Mouse (Mus musculus): ENCODE measurements around the gene Abcb8. TPM values are rescaled to one million over a fixed set of nuclear protein-coding genes. Genes with fewer than 3 reads are reported as not detected.
"Not testable (repeated sequence)": the region's sequence is repeated elsewhere in the genome, so short reads cannot be mapped to it uniquely, and the experiment has no call there.

The Abcb8 gene
- polyA plus RNA-seq, 1 experiment from 2014 or later, result 58.1 TPM

DNA sequence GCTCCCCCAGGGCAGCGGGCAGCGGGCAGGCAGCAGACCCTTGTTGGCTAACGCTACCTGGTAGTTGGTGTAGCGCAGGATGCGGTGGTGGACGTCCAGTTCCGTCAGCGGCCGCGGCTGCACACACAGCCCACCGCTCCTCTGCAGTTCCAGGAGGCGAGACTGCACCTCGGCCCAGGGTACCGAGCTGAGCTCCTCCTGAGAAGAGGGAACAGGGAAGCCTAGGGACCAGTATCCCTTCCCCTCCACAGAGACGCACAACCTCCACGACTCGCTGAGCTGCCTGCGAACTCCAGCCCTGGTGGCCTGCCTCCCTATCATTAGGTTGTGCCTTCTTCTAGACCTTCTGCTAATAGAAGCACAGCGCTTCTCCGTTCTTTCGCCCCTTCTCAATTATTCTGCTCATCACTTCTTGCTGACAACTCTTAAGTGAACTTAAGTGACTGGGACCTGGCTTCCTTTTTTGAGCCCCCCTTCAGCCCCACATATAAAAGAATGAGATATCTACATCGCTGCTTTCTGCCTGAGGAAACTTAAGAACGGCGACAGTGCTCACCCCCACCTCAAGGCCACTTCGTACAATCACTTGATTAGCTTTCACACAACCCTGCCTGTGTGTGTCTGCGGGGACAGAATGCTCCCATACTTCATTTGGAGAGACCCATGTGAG, 5.1 kb upstream of the Abcb8 start:
- 24% methylated on average over 26 of the region's 26 CpGs for WGBS
- no peaks in the 10 kb centered on the region for H3K9me3 ChIP-seq (ENCODE audit: control insufficient read depth, low read length)
- peak overlapping the region; percentile 52 for H3K4me3 ChIP-seq (replicated peaks; ENCODE audit: low read length)
- no peak for ATAC-seq
- H3K36me3 ChIP-seq (ENCODE audit: control insufficient read depth, insufficient read depth), result no peaks in the 10 kb centered on the region
- H3K4me1 ChIP-seq (replicated peaks; ENCODE audit: control insufficient read depth, insufficient read depth, low read length), result peaks cover 25% of the 10 kb centered on the region
- H3K27me3 ChIP-seq (replicated peaks; ENCODE audit: control insufficient read depth, insufficient read depth, low read length), result peaks cover 36% of the 10 kb centered on the region
- peak overlapping the region; percentile 95 for H3K4me2 ChIP-seq (ENCODE audit: low read length)
- H3K9ac ChIP-seq (replicated peaks; ENCODE audit: low read depth, low read length), result peak overlapping the region; percentile 66
- no peak overlapping the region for H3K27ac ChIP-seq (ENCODE audit: low read length)

DNA sequence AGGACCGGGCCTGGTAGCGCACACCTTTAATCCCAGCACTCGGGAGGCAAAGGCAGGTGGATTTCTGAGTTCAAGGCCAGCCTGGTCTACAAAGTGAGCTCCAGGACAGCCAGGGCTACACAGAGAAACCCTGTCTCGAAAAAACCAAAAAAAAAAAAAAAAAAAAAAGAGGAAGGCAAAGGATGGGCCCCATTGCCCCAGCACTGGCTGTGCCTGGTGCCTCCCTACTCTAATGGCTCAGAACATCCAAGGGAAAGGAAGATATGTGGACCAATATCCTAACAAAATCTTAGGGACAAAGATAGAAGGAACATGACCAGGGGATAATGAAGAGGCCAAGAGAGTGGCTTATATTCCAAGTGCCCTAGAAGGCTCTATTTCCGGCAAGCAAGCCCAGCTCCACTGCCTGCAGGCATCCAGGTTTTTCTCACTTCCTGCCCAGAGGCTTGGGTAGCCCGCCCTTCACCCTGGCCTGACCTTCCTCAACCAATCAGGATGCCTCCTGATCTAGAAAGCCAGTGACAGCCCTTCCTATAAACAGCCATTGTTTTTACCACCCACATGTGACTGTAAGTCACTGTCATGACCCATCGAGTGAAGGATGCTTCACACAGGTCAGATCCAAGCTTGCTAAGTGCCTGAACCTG, 4.3 kb upstream of the Abcb8 start:
- no peak for ATAC-seq
- no peaks in the 10 kb centered on the region for H3K36me3 ChIP-seq (ENCODE audit: control insufficient read depth, insufficient read depth)
- no peak overlapping the region for H3K9ac ChIP-seq (replicated peaks; ENCODE audit: low read depth, low read length)
- H3K27ac ChIP-seq (ENCODE audit: low read length), result no peak overlapping the region
- no peak overlapping the region for H3K4me2 ChIP-seq (ENCODE audit: low read length)
- no peak overlapping the region for H3K4me3 ChIP-seq (replicated peaks; ENCODE audit: low read length)
- H3K27me3 ChIP-seq (replicated peaks; ENCODE audit: control insufficient read depth, insufficient read depth, low read length), result peaks cover 36% of the 10 kb centered on the region
- H3K9me3 ChIP-seq (ENCODE audit: control insufficient read depth, low read length), result no peaks in the 10 kb centered on the region
- 61% methylated on average over 6 of the region's 7 CpGs for WGBS
- H3K4me1 ChIP-seq (replicated peaks; ENCODE audit: control insufficient read depth, insufficient read depth, low read length), result peaks cover 21% of the 10 kb centered on the region

DNA sequence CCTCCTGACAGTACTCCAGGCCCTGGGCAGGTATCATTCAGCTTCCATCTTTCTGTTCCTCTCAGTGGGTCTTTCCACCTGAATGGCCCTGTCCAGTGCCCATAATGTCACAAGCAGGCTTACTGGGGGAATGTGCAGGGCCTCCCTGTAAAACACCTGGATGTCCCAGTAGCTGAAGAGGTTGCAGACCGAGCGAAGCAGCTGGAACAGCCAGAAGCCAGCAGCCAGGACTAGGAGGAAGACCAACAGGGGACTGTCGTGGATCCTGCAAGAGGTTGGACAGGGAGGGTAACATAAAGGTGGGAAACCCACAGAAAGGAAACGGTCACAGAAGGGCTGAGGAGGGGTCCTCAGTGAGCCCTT, 3.8 kb upstream of the Abcb8 start:
- Histone ChIP-seq H3K27ac (ENCODE audit: low read length) (no peak overlapping the region), H3K4me3 (replicated peaks; ENCODE audit: low read length) (no peak overlapping the region), H3K9ac (replicated peaks; ENCODE audit: low read depth, low read length) (no peak overlapping the region), H3K9me3 (ENCODE audit: control insufficient read depth, low read length) (no peaks in the 10 kb centered on the region), H3K27me3 (replicated peaks; ENCODE audit: control insufficient read depth, insufficient read depth, low read length) (peaks cover 35% of the 10 kb centered on the region), H3K4me1 (replicated peaks; ENCODE audit: control insufficient read depth, insufficient read depth, low read length) (peaks cover 16% of the 10 kb centered on the region), H3K36me3 (ENCODE audit: control insufficient read depth, insufficient read depth) (no peaks in the 10 kb centered on the region), H3K4me2 (ENCODE audit: low read length) (no peak overlapping the region)
- no peak for ATAC-seq
- WGBS, result 85% methylated on average over 4 of the region's 4 CpGs

DNA sequence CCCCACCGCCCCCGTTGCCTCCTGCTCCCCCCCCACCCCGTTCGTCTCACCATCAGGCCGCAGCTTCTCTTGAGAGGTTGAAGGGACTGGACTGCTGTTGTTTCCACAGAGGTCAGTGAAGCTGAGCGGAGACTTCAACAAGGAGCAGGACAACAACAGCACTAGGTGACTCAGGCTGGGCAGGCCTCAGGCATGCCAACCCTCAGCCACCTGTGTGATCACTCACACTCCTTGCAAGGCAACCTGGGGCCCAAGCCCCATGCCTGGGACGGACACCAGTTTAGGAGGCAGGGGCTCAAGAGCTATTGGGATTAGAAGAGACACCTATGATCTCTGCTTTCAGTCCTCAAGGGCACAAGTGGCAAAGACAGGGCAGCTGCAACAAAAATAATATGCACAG, 1.6 kb upstream of the Abcb8 start, which contains the start of gene Atg9b:
TSS of gene Atg9b (minus strand) at position 280 of the 400 bp plus-strand sequence.
- Histone ChIP-seq H3K36me3 (ENCODE audit: control insufficient read depth, insufficient read depth) (no peaks in the 10 kb centered on the region), H3K27ac (ENCODE audit: low read length) (no peak within 1 kb of the TSS), H3K4me2 (ENCODE audit: low read length) (no peak within 1 kb of the TSS), H3K27me3 (replicated peaks; ENCODE audit: control insufficient read depth, insufficient read depth, low read length) (peaks cover 22% of the 10 kb centered on the region), H3K4me3 (replicated peaks; ENCODE audit: low read length) (no peak within 1 kb of the TSS), H3K9ac (replicated peaks; ENCODE audit: low read depth, low read length) (no peak within 1 kb of the TSS), H3K9me3 (ENCODE audit: control insufficient read depth, low read length) (no peaks in the 10 kb centered on the region), H3K4me1 (replicated peaks; ENCODE audit: control insufficient read depth, insufficient read depth, low read length) (peaks cover 22% of the 10 kb centered on the region)
- 81% methylated on average over 7 of the region's 7 CpGs for WGBS
- no peak for ATAC-seq

DNA sequence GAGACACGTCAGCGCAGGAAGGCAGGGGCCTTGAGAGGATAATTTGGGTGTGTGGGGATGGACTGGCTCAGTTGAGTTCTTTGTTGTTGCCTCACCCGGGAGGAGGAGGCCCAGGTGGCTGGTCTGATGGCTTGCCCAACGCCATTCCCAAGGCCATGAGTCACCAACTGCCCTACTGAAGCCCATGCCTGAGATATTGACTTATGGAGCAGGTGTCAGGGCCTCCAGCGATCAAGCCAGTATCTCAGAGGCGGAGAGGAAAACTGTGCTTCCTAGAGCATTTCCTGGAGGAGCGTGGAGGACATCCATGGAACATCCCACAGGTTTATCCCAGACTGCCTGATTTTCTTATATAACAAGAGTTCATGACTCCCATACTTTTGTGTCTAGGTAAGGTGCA, 739 bp upstream of the Abcb8 start:
- WGBS, result 83% methylated on average over 7 of the region's 7 CpGs
- no peak for ATAC-seq
- peaks cover 14% of the 10 kb centered on the region for H3K4me1 ChIP-seq (replicated peaks; ENCODE audit: control insufficient read depth, insufficient read depth, low read length)

DNA sequence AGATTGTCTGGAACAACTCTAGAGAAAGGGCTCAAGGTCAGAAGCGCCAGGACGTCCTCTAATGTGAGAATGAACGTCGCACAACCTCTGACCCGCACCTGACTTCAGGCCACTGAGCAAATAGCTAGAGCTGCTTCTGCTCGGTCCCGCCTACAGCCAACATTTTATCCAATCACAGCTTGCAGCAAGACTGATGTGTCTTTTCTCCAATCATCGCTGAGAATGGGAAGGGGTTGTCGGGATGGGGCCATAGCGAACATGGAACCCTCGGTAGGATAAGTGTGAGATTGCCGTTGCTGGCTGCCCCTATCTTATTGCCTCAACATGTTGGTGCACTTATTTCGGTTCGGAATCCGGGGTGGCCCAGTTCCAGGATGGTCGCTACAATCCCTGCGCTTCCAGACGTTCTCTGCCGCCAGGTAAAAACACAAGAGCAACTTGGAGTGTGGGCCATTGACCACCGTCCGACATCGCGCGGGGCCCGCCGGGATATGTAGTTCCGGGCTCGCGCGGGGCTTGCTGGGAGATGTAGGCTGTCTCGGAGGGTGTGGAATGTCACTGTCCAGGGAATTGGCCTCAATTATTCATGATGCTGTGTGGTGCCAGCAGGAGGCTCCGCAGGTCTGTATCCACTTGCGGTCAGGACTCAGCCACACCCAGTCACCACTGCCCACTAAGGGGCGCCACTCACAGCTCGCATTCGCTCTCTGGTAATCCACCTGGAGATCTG, 867 bp downstream of the Abcb8 start:
- WGBS, result 1% methylated on average over 36 of the region's 36 CpGs

More for the DNA sequence above, 739 bp upstream of the Abcb8 start:
- Histone ChIP-seq H3K9me3 (ENCODE audit: control insufficient read depth, low read length) (no peaks in the 10 kb centered on the region), H3K27ac (ENCODE audit: low read length) (no peak overlapping the region), H3K4me2 (ENCODE audit: low read length) (no peak overlapping the region), H3K4me3 (replicated peaks; ENCODE audit: low read length) (no peak overlapping the region), H3K36me3 (ENCODE audit: control insufficient read depth, insufficient read depth) (no peaks in the 10 kb centered on the region), H3K27me3 (replicated peaks; ENCODE audit: control insufficient read depth, insufficient read depth, low read length) (peaks cover 16% of the 10 kb centered on the region), H3K9ac (replicated peaks; ENCODE audit: low read depth, low read length) (no peak overlapping the region)

DNA sequence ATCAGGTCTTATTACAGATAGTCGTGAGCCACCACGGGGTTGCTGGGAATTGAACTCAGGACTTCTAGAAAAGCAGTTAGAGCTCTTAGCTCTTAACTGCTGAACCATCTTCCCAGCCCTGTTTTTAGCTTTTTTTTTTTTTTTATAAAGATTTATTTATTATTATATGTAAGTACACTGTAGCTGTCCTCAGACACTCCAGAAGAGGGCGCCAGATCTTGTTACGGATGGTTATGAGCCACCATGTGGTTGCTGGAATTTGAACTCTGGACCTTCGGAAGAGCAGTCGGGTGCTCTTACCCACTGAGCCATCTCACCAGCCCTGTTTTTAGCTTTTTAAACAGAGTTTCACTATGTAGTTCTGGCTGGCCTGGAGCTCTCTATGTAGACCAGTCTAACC, 2.8 kb downstream of the Abcb8 start:
- not testable (repeated sequence) for H3K27me3 ChIP-seq (replicated peaks; ENCODE audit: control insufficient read depth, insufficient read depth, low read length); H3K36me3 ChIP-seq (ENCODE audit: control insufficient read depth, insufficient read depth); H3K4me2 ChIP-seq (ENCODE audit: low read length); H3K4me1 ChIP-seq (replicated peaks; ENCODE audit: control insufficient read depth, insufficient read depth, low read length); ATAC-seq; H3K4me3 ChIP-seq (replicated peaks; ENCODE audit: low read length); H3K9ac ChIP-seq (replicated peaks; ENCODE audit: low read depth, low read length); H3K27ac ChIP-seq (ENCODE audit: low read length); H3K9me3 ChIP-seq (ENCODE audit: control insufficient read depth, low read length)
- WGBS, result 89% methylated on average over 6 of the region's 6 CpGs

More for the DNA sequence above, 867 bp downstream of the Abcb8 start:
- Histone ChIP-seq H3K4me3 (replicated peaks; ENCODE audit: low read length) (peak overlapping the region; percentile 76), H3K9me3 (ENCODE audit: control insufficient read depth, low read length) (no peaks in the 10 kb centered on the region), H3K4me1 (replicated peaks; ENCODE audit: control insufficient read depth, insufficient read depth, low read length) (peaks cover 7% of the 10 kb centered on the region), H3K4me2 (ENCODE audit: low read length) (peak overlapping the region; percentile 64), H3K36me3 (ENCODE audit: control insufficient read depth, insufficient read depth) (no peaks in the 10 kb centered on the region), H3K27me3 (replicated peaks; ENCODE audit: control insufficient read depth, insufficient read depth, low read length) (peaks cover 3% of the 10 kb centered on the region; the same call in 1 of the 2 replicates), H3K27ac (ENCODE audit: low read length) (peak overlapping the region; percentile 84), H3K9ac (replicated peaks; ENCODE audit: low read depth, low read length) (peak overlapping the region; percentile 73)
- ATAC-seq, result peak; percentile 98

DNA sequence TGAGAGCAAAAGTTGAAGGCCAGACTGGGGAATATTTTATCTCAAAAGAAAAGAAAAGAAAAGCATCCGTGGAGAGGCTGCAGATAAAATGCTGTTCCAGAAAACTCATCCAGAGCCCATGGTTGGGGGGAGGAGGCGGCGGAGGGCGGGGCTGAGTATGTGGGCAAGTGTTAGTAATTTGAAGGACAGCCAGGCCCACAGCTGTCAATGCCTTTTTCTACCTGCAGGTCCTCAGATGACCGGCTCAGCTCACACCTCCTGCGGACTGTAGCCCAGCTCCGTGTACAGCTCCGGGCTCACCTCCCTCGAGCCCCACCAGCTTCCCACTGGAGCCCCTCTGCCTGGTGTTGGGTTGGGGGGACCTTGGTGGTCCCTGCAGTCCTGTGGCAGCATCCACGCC, 6.2 kb downstream of the Abcb8 start:
- Histone ChIP-seq H3K4me3 (replicated peaks; ENCODE audit: low read length) (no peak overlapping the region), H3K9ac (replicated peaks; ENCODE audit: low read depth, low read length) (no peak overlapping the region), H3K4me1 (replicated peaks; ENCODE audit: control insufficient read depth, insufficient read depth, low read length) (peaks cover 7% of the 10 kb centered on the region), H3K27ac (ENCODE audit: low read length) (no peak overlapping the region), H3K9me3 (ENCODE audit: control insufficient read depth, low read length) (no peaks in the 10 kb centered on the region), H3K4me2 (ENCODE audit: low read length) (no peak overlapping the region), H3K27me3 (replicated peaks; ENCODE audit: control insufficient read depth, insufficient read depth, low read length) (no peaks in the 10 kb centered on the region), H3K36me3 (ENCODE audit: control insufficient read depth, insufficient read depth) (peaks cover 4% of the 10 kb centered on the region; the same call in 1 of the 2 replicates)
- WGBS, result 90% methylated on average over 10 of the region's 10 CpGs
- ATAC-seq, result no peak

DNA sequence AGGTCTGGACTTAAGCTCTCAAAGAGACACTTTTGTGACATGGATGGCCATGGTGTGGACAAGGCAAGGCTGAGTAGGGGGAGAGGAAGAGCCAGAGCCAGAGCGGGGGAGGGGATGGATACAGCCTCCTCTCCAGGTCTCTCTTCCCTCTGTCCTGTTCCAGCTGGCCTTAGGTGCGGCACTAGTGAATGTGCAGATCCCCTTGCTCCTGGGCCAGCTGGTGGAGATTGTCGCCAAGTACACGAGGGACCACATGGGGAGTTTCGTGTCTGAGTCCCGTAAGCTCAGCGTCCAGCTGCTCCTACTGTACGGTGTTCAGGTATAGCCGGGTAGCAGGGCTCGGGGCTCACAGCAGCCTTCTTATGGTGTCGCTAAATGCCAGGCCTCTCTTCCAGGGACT, 6.9 kb downstream of the Abcb8 start:
- Histone ChIP-seq H3K9ac (replicated peaks; ENCODE audit: low read depth, low read length) (no peak overlapping the region), H3K27me3 (replicated peaks; ENCODE audit: control insufficient read depth, insufficient read depth, low read length) (no peaks in the 10 kb centered on the region), H3K27ac (ENCODE audit: low read length) (no peak overlapping the region), H3K4me1 (replicated peaks; ENCODE audit: control insufficient read depth, insufficient read depth, low read length) (peaks cover under 1% of the 10 kb centered on the region; the same call in 1 of the 2 replicates), H3K9me3 (ENCODE audit: control insufficient read depth, low read length) (no peaks in the 10 kb centered on the region), H3K36me3 (ENCODE audit: control insufficient read depth, insufficient read depth) (peaks cover 4% of the 10 kb centered on the region; the same call in 1 of the 2 replicates), H3K4me2 (ENCODE audit: low read length) (no peak overlapping the region), H3K4me3 (replicated peaks; ENCODE audit: low read length) (no peak overlapping the region)
- no peak for ATAC-seq
- WGBS, result 93% methylated on average over 11 of the region's 11 CpGs

Data from forebrain, embryonic 16.5 days (tissue).